Mouse (Mus musculus) frontal cortex, postnatal 10 days (tissue): ENCODE data around the gene Olfr788.

Experiments
- DNase-seq, 2 experiments: peaks; one replicate each; pipeline ENCODE4 v3.0.0; 2022; ENCODE audit warnings: low spot score in 2 of 2, mixed read lengths in 1 of 2

Olfr788 gene

GRCm38 (mm10) chr10:129470698-129471097 is at the start of gene Olfr788:
Gene Olfr788, plus strand, starts transcription at chr10:129470998.
- no peak for DNase-seq

- no peak for DNase-seq
Measured at GRCm38 (mm10) chr10:129427006-129427405, 43.8 kb upstream of the Olfr788 start, which contains the start of gene Olfr786. Gene Olfr786, plus strand, starts transcription at chr10:129427306.

- no peak for DNase-seq
Measured at GRCm38 (mm10) chr10:129461562-129461961, 9.2 kb upstream of the Olfr788 start, which contains the start of gene Olfr787. Gene Olfr787, plus strand, starts transcription at chr10:129461862.

- no peak for DNase-seq
Measured at GRCm38 (mm10) chr10:129473256-129473655, 2.5 kb downstream of the Olfr788 start.

GRCm38 (mm10) chr10:129473723-129474122 is 2.9 kb downstream of the Olfr788 start:
- DNase-seq: no peak

- no peak for DNase-seq
Measured at GRCm38 (mm10) chr10:129484452-129484851, 13.7 kb downstream of the Olfr788 start, which contains the start of gene Olfr789. Gene Olfr789, plus strand, starts transcription at chr10:129484752.

GRCm38 (mm10) chr10:129490101-129490500 is 19.3 kb downstream of the Olfr788 start:
- DNase-seq: no peak

GRCm38 (mm10) chr10:129498192-129498591 is 27.4 kb downstream of the Olfr788 start, which contains the start of gene Olfr790:
Gene Olfr790, plus strand, starts transcription at chr10:129498492.
- no peak for DNase-seq

GRCm38 (mm10) chr10:129521492-129521891 is 50.7 kb downstream of the Olfr788 start, which contains the start of gene Olfr791:
Gene Olfr791, plus strand, starts transcription at chr10:129521792.
- DNase-seq: no peak
